Mouse (Mus musculus) brain, embryonic 14.5 days (tissue): ENCODE data around the gene Hif1an.

Experiments
- CTCF ChIP-seq: fragments of 200-500 bp; IDR thresholded peaks from 2 replicates; pipeline ENCODE4 v1.5.1; 2012; ENCODE audit warnings: inconsistent platforms, mild to moderate bottlenecking, moderate library complexity, borderline replicate concordance; ENCODE audit not compliant: insufficient read depth, insufficient read length; ENCODE audit errors: extremely low read depth
- POLR2A ChIP-seq: fragments of 200-500 bp; IDR thresholded peaks from 2 replicates; pipeline ENCODE4 v1.6.1; 2012; ENCODE audit warnings: mild to moderate bottlenecking, inconsistent platforms, borderline replicate concordance; ENCODE audit not compliant: poor library complexity, insufficient read depth, insufficient read length, severe bottlenecking; ENCODE audit errors: extremely low read depth

- TF ChIP-seq POLR2A = no peak
- TF ChIP-seq CTCF = no peak
Measured at GRCm38 (mm10) chr19:44515769-44516168, 46.9 kb upstream of the Hif1an start.
